Mouse (Mus musculus) MEL (cell line): ENCODE data around the gene Bcas2. TPM values are rescaled to one million over a fixed set of nuclear protein-coding genes. Genes with fewer than 3 reads are reported as not detected.

ENCODE experiments used
- DNase-seq: peaks from one replicate; pipeline ENCODE4 v3.0.0; 2011; ENCODE audit warnings: low read depth, low spot score
- H3K27ac ChIP-seq: 2 replicates; pipeline ENCODE4 v1.5.1; 2012; ENCODE audit warnings: low read depth, mild to moderate bottlenecking, control low read depth, low read length, moderate library complexity; ENCODE audit not compliant: control insufficient read depth
- H3K27me3 ChIP-seq, 2 experiments: fragments of 150-350 bp in 1 of 2; sonication (generic) in 1 of 2; 2 replicates each; pipeline ENCODE4 v1.6.1; 2012; ENCODE audit warnings: low read length in 2 of 2, mild to moderate bottlenecking in 2 of 2, improper control_type of control experiment in 1 of 2, moderate library complexity in 1 of 2; ENCODE audit not compliant: insufficient read depth in 2 of 2, control insufficient read depth in 1 of 2
- H3K36me3 ChIP-seq, 2 experiments: 2 replicates each; pipeline ENCODE4 v1.6.1; 2012 to 2014; ENCODE audit warnings: low read length in 2 of 2, improper control_type of control experiment in 1 of 2, inconsistent platforms in 1 of 2, mild to moderate bottlenecking in 1 of 2; ENCODE audit not compliant: insufficient read depth in 2 of 2, control insufficient read depth in 1 of 2
- H3K4me1 ChIP-seq, 2 experiments: fragments of 150-350 bp in 1 of 2; sonication (generic) in 1 of 2; 2 replicates each; pipeline ENCODE4 v1.6.1; 2012; ENCODE audit warnings: low read length in 2 of 2, improper control_type of control experiment in 1 of 2, mild to moderate bottlenecking in 1 of 2; ENCODE audit not compliant: insufficient read depth in 2 of 2, control insufficient read depth in 1 of 2
- H3K4me3 ChIP-seq, 2 experiments: fragments of 150-350 bp in 1 of 2; sonication (generic) in 1 of 2; 2 replicates each; pipeline ENCODE4 v1.5.1; 2012; ENCODE audit warnings: low read depth in 2 of 2, low read length in 2 of 2, mild to moderate bottlenecking in 2 of 2, moderate library complexity in 2 of 2, control low read depth in 1 of 2, improper control_type of control experiment in 1 of 2; ENCODE audit not compliant: control insufficient read depth in 1 of 2, insufficient read depth in 1 of 2
- H3K79me2 ChIP-seq: 2 replicates; pipeline ENCODE4 v1.6.1; 2012; ENCODE audit warnings: mild to moderate bottlenecking, low read length, moderate library complexity; ENCODE audit not compliant: control insufficient read depth, poor library complexity, insufficient read depth
- H3K9ac ChIP-seq: 2 replicates; pipeline ENCODE4 v1.6.1; 2012; ENCODE audit warnings: low read depth, mild to moderate bottlenecking, control low read depth, low read length, moderate library complexity; ENCODE audit not compliant: control insufficient read depth, poor library complexity, severe bottlenecking
- H3K9me3 ChIP-seq: fragments of 150-350 bp; sonication (generic); replicated peaks from 2 replicates; pipeline ENCODE4 v1.6.1; 2012; ENCODE audit warnings: mild to moderate bottlenecking, low read length, improper control_type of control experiment, moderate library complexity; ENCODE audit not compliant: insufficient read depth
- CHD2 ChIP-seq: IDR thresholded peaks from 2 replicates; pipeline ENCODE4 v1.6.1; 2011; ENCODE audit warnings: low read length, improper control_type of control experiment
- CTCF ChIP-seq, 3 experiments: IDR thresholded peaks in 2 of 3; conservative IDR thresholded peaks in 1 of 3; 2 replicates each; pipeline ENCODE4 v1.5.1; 2011 to 2012; ENCODE audit warnings: low read length in 3 of 3, low read depth in 2 of 3, mild to moderate bottlenecking in 2 of 3, improper control_type of control experiment in 1 of 3, inconsistent platforms in 1 of 3, mixed read lengths in 1 of 3, moderate library complexity in 1 of 3; ENCODE audit not compliant: control insufficient read depth in 1 of 3, insufficient read depth in 1 of 3, poor library complexity in 1 of 3, severe bottlenecking in 1 of 3
- E2F4 ChIP-seq: IDR thresholded peaks from 2 replicates; pipeline ENCODE4 v1.6.1; 2011; ENCODE audit warnings: low read depth, low read length, improper control_type of control experiment, borderline replicate concordance
- EP300 ChIP-seq, 2 experiments: IDR thresholded peaks; 2 replicates each; pipeline ENCODE4 v1.6.1; 2011; ENCODE audit warnings: improper control_type of control experiment in 2 of 2, low read length in 2 of 2, low read depth in 1 of 2, mild to moderate bottlenecking in 1 of 2
- GABPA ChIP-seq: IDR thresholded peaks from 2 replicates; pipeline ENCODE4 v1.6.1; 2012; ENCODE audit warnings: low read depth, mild to moderate bottlenecking, inconsistent platforms, low read length, improper control_type of control experiment, moderate library complexity
- GATA1 ChIP-seq: IDR thresholded peaks from 2 replicates; pipeline ENCODE4 v1.6.1; 2011; ENCODE audit warnings: low read depth, low read length, improper control_type of control experiment
- KAT2A ChIP-seq: conservative IDR thresholded peaks from 2 replicates; pipeline ENCODE4 v1.6.1; 2012; ENCODE audit warnings: low read depth, low read length, improper control_type of control experiment, inconsistent platforms
- MAFK ChIP-seq: IDR thresholded peaks from 2 replicates; pipeline ENCODE4 v1.6.1; 2011; ENCODE audit warnings: low read depth, mild to moderate bottlenecking, low read length, improper control_type of control experiment, borderline replicate concordance
- MXI1 ChIP-seq: IDR thresholded peaks from 2 replicates; pipeline ENCODE4 v1.6.1; 2011; ENCODE audit warnings: mild to moderate bottlenecking, low read depth, low read length, improper control_type of control experiment
- MYC ChIP-seq: IDR thresholded peaks from 2 replicates; pipeline ENCODE4 v1.6.1; 2011; ENCODE audit warnings: low read depth, mild to moderate bottlenecking, low read length, improper control_type of control experiment, moderate library complexity
- NRF1 ChIP-seq: IDR thresholded peaks from 2 replicates; pipeline ENCODE4 v1.6.1; 2014; ENCODE audit warnings: low read depth, mild to moderate bottlenecking, inconsistent platforms, low read length, improper control_type of control experiment, moderate library complexity; ENCODE audit not compliant: poor library complexity, insufficient read depth, severe bottlenecking
- POLR2AphosphoS2 ChIP-seq: IDR thresholded peaks from 2 replicates; pipeline ENCODE4 v1.6.1; 2011; ENCODE audit warnings: low read length, improper control_type of control experiment
- POLR2AphosphoS5 ChIP-seq: IDR thresholded peaks from 2 replicates; pipeline ENCODE4 v1.6.1; 2012; ENCODE audit warnings: low read depth, borderline replicate concordance, mild to moderate bottlenecking, inconsistent platforms, low read length, moderate library complexity, mixed read lengths
- RAD21 ChIP-seq: IDR thresholded peaks from 2 replicates; pipeline ENCODE4 v1.6.1; 2011; ENCODE audit warnings: mild to moderate bottlenecking, low read depth, low read length, improper control_type of control experiment
- RCOR1 ChIP-seq: IDR thresholded peaks from 2 replicates; pipeline ENCODE4 v1.6.1; 2012; ENCODE audit warnings: low read depth, mild to moderate bottlenecking, inconsistent platforms, low read length, improper control_type of control experiment
- SIN3A ChIP-seq: IDR thresholded peaks from 2 replicates; pipeline ENCODE4 v1.6.1; 2012; ENCODE audit warnings: low read length, improper control_type of control experiment, inconsistent platforms
- SMC3 ChIP-seq: IDR thresholded peaks from 2 replicates; pipeline ENCODE4 v1.6.1; 2011; ENCODE audit warnings: low read depth, low read length, improper control_type of control experiment
- TBP ChIP-seq: IDR thresholded peaks from 2 replicates; pipeline ENCODE4 v1.8.0; 2011; ENCODE audit warnings: low read depth, low read length, improper control_type of control experiment
- UBTF ChIP-seq: IDR thresholded peaks from 2 replicates; pipeline ENCODE4 v1.6.1; 2012; ENCODE audit warnings: low read depth, mild to moderate bottlenecking, inconsistent platforms, low read length, improper control_type of control experiment, moderate library complexity, borderline replicate concordance; ENCODE audit not compliant: insufficient read depth
- USF1 ChIP-seq: IDR thresholded peaks from 2 replicates; pipeline ENCODE4 v1.6.1; 2014; ENCODE audit warnings: low read depth, mild to moderate bottlenecking, inconsistent platforms, low read length, improper control_type of control experiment, moderate library complexity
- ZC3H11A ChIP-seq: IDR thresholded peaks from 2 replicates; pipeline ENCODE4 v1.6.1; 2012; ENCODE audit warnings: low read depth, mild to moderate bottlenecking, inconsistent platforms, low read length, improper control_type of control experiment
- ZKSCAN1 ChIP-seq: IDR thresholded peaks from 2 replicates; pipeline ENCODE4 v1.6.1; 2012; ENCODE audit warnings: low read depth, mild to moderate bottlenecking, inconsistent platforms, low read length, improper control_type of control experiment, moderate library complexity
- ZNF384 ChIP-seq: IDR thresholded peaks from 2 replicates; pipeline ENCODE4 v1.6.1; 2012; ENCODE audit warnings: low read depth, mild to moderate bottlenecking, inconsistent platforms, low read length, improper control_type of control experiment
- polyA plus RNA-seq, 2 experiments: library from polyadenylated mRNA; stranded (reverse) in 1 of 2; unstranded in 1 of 2; fragments of >175 nt in 1 of 2; fragments of >200 nt in 1 of 2; gene quantifications; 2 replicates each; pipeline versions ENCODE4 v1.2.1 to v1.2.4; 2012; ENCODE audit warnings: low replicate concordance in 2 of 2, low read depth in 1 of 2; ENCODE audit not compliant: insufficient read length in 2 of 2, insufficient read depth in 1 of 2, missing spikeins in 1 of 2
- total RNA-seq: library from RNA; depleted of rRNA; stranded (reverse); fragments of 300-350 nt; gene quantifications from 2 replicates; pipeline ENCODE4 v1.2.3, GENCODE M21; 2012

Gene Bcas2
- total and polyA plus RNA-seq, 3 experiments = 117 to 166 TPM; not detected in 1

DNA sequence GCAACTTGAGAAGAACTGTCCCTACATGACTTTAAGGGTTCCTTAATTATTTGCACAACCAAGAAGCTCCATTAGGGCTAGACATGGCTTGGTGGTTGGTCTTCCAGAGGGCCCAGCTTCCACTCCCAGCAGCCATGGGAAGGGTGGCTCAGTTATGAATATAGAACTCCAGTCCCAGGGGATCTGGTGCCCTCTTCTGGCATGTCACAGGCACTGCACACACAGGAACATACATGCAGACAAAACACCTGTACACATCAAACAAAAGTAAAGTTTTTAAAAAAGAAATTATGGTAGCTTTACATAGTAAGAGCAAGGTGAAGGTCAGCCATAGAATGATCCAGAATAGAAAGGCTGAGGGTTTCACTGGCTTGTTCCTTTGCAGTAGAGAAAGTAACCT lies 17.7 kb upstream of the Bcas2 start:
- H3K9ac ChIP-seq = no peak overlapping the region
- no peak for TF ChIP-seq GABPA
- no peak for TF ChIP-seq ZKSCAN1
- TF ChIP-seq UBTF = no peak
- TF ChIP-seq NRF1 = no peak
- no peak for TF ChIP-seq USF1
- TF ChIP-seq KAT2A = no peak
- TF ChIP-seq ZC3H11A = peak; percentile 51; the same call in 1 of the 2 replicates
- TF ChIP-seq E2F4 = no peak
- TF ChIP-seq EP300 (IDR thresholded peaks at IDR 0.05; ENCODE audit: low read depth in 1 of 2, low read length in 2 of 2) = no peak
- peak; percentile 63 for TF ChIP-seq SMC3
- no peak for TF ChIP-seq POLR2AphosphoS5
- peak; percentile 68 to 76 (median 71) for TF ChIP-seq CTCF (IDR thresholded peaks at IDR 0.05 in 2 of 3, conservative IDR thresholded peaks at IDR 0.05 in 1 of 3; ENCODE audit: control insufficient read depth in 1 of 3, insufficient read depth in 1 of 3, low read depth in 2 of 3, low read length in 3 of 3, poor library complexity in 1 of 3, severe bottlenecking in 1 of 3)
- TF ChIP-seq CHD2 = no peak
- no peak for TF ChIP-seq GATA1
- no peak for TF ChIP-seq TBP
- TF ChIP-seq POLR2AphosphoS2 = no peak
- TF ChIP-seq MYC = no peak
- no peak for TF ChIP-seq RCOR1
- TF ChIP-seq RAD21 = peak; percentile 71
- H3K4me3 ChIP-seq = no peak overlapping the region
- H3K27ac ChIP-seq = no peak overlapping the region
- no peaks in the 10 kb centered on the region for H3K79me2 ChIP-seq
- H3K36me3 ChIP-seq = peaks cover 0 to 4% of the 10 kb centered on the region in 2 experiments; a peak in 1 of 4 replicates
- H3K27me3 ChIP-seq = no peaks in the 10 kb centered on the region
- DNase-seq = peak; percentile 48
- no peaks in the 10 kb centered on the region for H3K4me1 ChIP-seq
- H3K9me3 ChIP-seq = no peaks in the 10 kb centered on the region

DNA sequence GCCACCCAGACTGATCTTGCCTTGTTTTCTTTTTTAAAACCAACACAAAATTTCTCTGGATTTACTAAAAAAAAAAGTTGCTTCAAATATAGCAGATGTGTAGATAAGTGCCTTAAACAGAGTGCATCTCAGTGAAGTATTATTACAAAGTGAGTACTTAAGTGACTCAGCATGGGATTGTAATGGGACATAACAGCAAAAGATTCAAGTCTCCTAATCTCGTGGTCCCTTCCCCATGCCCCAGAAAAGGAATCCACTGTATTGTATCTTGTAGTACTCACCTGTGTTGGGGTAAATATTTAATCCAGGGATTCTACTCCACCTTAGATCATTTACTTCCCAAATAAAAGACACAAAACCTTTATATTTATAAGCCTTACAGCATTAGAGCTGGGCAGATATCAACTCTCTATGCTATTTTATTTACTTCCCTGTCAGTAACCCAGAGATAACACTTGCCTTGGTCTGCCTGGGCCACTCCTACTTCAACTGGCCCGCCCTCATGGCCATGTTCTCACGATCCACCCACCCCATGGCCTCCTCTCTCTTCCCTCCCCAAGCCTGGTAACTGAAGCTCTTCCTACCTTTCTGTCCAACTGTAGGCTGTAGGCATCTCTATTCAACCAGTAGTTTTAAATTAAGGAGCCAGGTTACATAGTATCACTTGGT lies 12.1 kb upstream of the Bcas2 start:
- Histone ChIP-seq H3K27ac (no peak overlapping the region), H3K79me2 (no peaks in the 10 kb centered on the region), H3K36me3 (peaks cover 0 to 3% of the 10 kb centered on the region in 2 experiments; a peak in 3 of 4 replicates), H3K4me1 (peaks cover 0 to 2% of the 10 kb centered on the region in 2 experiments; a peak in 1 of 4 replicates), H3K9me3 (no peaks in the 10 kb centered on the region), H3K4me3 (no peak overlapping the region), H3K27me3 (no peaks in the 10 kb centered on the region), H3K9ac (no peak overlapping the region)
- no peak for TF ChIP-seq MXI1
- TF ChIP-seq MYC = no peak
- TF ChIP-seq ZNF384 = no peak
- TF ChIP-seq ZKSCAN1 = no peak
- no peak for TF ChIP-seq GABPA
- no peak for TF ChIP-seq RAD21
- TF ChIP-seq EP300 (IDR thresholded peaks at IDR 0.05; ENCODE audit: low read depth in 1 of 2, low read length in 2 of 2) = peak in 1 of 2 experiments; percentile 29; a peak in 1 of 4 replicates
- TF ChIP-seq SIN3A = peak; percentile 36; the same call in 1 of the 2 replicates
- TF ChIP-seq GATA1 = peak; percentile 62; the same call in 1 of the 2 replicates
- no peak for TF ChIP-seq MAFK
- TF ChIP-seq UBTF = no peak
- TF ChIP-seq NRF1 = no peak
- DNase-seq = peak; percentile 63
